Mouse (Mus musculus) megakaryocyte, adult 5-6 weeks (primary cell): ENCODE measurements around the gene Prkch. TPM values are rescaled to one million over a fixed set of nuclear protein-coding genes. Genes with fewer than 3 reads are reported as not detected.

Source experiments
- ATAC-seq: 2 replicates; pipeline ENCODE4 v1.8.0; 2016; ENCODE audit warnings: mild to moderate bottlenecking, inconsistent platforms; ENCODE audit not compliant: poor library complexity, severe bottlenecking
- total RNA-seq, 2 experiments: library from RNA; stranded (forward) in 1 of 2; stranded (reverse) in 1 of 2; fragments of 153-499, 151-499 nt in 1 of 2; fragments of 221-1000, 200-1000 nt in 1 of 2; gene quantifications; 2 replicates each; pipeline versions ENCODE4 v1.2.3 to v1.2.4; 2015 to 2017

Prkch gene
- total RNA-seq, 2 experiments from 2014 or later: 14.0 to 15.5 TPM

GRCm38 (mm10) chr12:73788850-73789249, 204.3 kb downstream of the Prkch start:
- ATAC-seq: no peak

GRCm38 (mm10) chr12:73790571-73791108, 206.0 kb downstream of the Prkch start:
- no peak for ATAC-seq

- ATAC-seq: no peak
Observed at GRCm38 (mm10) chr12:73793216-73793615, 208.6 kb downstream of the Prkch start.

- no peak for ATAC-seq
Observed at GRCm38 (mm10) chr12:73793744-73794143, 209.1 kb downstream of the Prkch start.

GRCm38 (mm10) chr12:73794151-73794883, 209.7 kb downstream of the Prkch start:
- ATAC-seq: peak; percentile 68

GRCm38 (mm10) chr12:73799671-73800070, 215.1 kb downstream of the Prkch start:
- no peak for ATAC-seq

- ATAC-seq: no peak
Observed at GRCm38 (mm10) chr12:73800886-73801285, 216.3 kb downstream of the Prkch start.

GRCm38 (mm10) chr12:73801845-73802244, 217.2 kb downstream of the Prkch start:
- no peak for ATAC-seq

GRCm38 (mm10) chr12:73802379-73803057, 217.9 kb downstream of the Prkch start:
- no peak for ATAC-seq

- no peak for ATAC-seq
Observed at GRCm38 (mm10) chr12:73803946-73804345, 219.3 kb downstream of the Prkch start.

GRCm38 (mm10) chr12:73805541-73805940, 220.9 kb downstream of the Prkch start:
- ATAC-seq: no peak

GRCm38 (mm10) chr12:73806003-73806402, 221.4 kb downstream of the Prkch start:
- no peak for ATAC-seq

GRCm38 (mm10) chr12:73807228-73807627, 222.6 kb downstream of the Prkch start:
- no peak for ATAC-seq

- no peak for ATAC-seq
Observed at GRCm38 (mm10) chr12:73810041-73810795, 225.6 kb downstream of the Prkch start.

- ATAC-seq: no peak
Observed at GRCm38 (mm10) chr12:73810903-73811302, 226.3 kb downstream of the Prkch start.

- ATAC-seq: no peak
Observed at GRCm38 (mm10) chr12:73812198-73812597, 227.6 kb downstream of the Prkch start.

- no peak for ATAC-seq
Observed at GRCm38 (mm10) chr12:73813016-73813900, 228.7 kb downstream of the Prkch start.

GRCm38 (mm10) chr12:73814056-73814735, 229.6 kb downstream of the Prkch start:
- no peak for ATAC-seq

- no peak for ATAC-seq
Observed at GRCm38 (mm10) chr12:73814897-73815296, 230.3 kb downstream of the Prkch start.

GRCm38 (mm10) chr12:73815463-73815862, 230.9 kb downstream of the Prkch start:
- ATAC-seq: no peak
